Mouse (Mus musculus) liver, adult 2 months (tissue): ENCODE data around the gene Vti1a. TPM values are rescaled to one million over a fixed set of nuclear protein-coding genes. Genes with fewer than 3 reads are reported as not detected.
A peak's percentile ranks its signal among the peaks of the same experiment; 100 is the strongest.

Experiments used
- DNase-seq: peaks from one replicate; pipeline ENCODE4 v3.0.0-alpha.2; 2011; ENCODE audit warnings: low read depth, low spot score; ENCODE audit errors: extremely low read depth
- H3K27ac ChIP-seq: fragments of 200-500 bp; replicated peaks from 2 replicates; pipeline ENCODE4 v1.5.1; 2012; ENCODE audit warnings: low read depth, mild to moderate bottlenecking, control low read depth, inconsistent platforms, low read length; ENCODE audit not compliant: insufficient read depth
- H3K27me3 ChIP-seq: fragments of 200-500 bp; 2 replicates; pipeline ENCODE4 v1.6.1; 2012; ENCODE audit warnings: mild to moderate bottlenecking, moderate library complexity, low read length, inconsistent platforms; ENCODE audit not compliant: control insufficient read depth, insufficient read depth
- H3K36me3 ChIP-seq: fragments of 200-500 bp; 2 replicates; pipeline ENCODE4 v1.6.1; 2012; ENCODE audit warnings: low read length, inconsistent platforms; ENCODE audit not compliant: control insufficient read depth, insufficient read depth
- H3K4me1 ChIP-seq: fragments of 200-500 bp; 2 replicates; pipeline ENCODE4 v1.6.1; 2011; ENCODE audit warnings: low read length; ENCODE audit not compliant: control insufficient read depth, insufficient read depth
- H3K4me3 ChIP-seq: fragments of 200-500 bp; 2 replicates; pipeline ENCODE4 v1.5.1; 2011; ENCODE audit warnings: low read depth, mild to moderate bottlenecking, control low read depth, low read length, moderate library complexity; ENCODE audit not compliant: insufficient read depth
- H3K79me2 ChIP-seq: fragments of 200-500 bp; 2 replicates; pipeline ENCODE4 v1.6.1; 2012; ENCODE audit warnings: inconsistent platforms, mild to moderate bottlenecking, low read length, moderate library complexity; ENCODE audit not compliant: control insufficient read depth, insufficient read depth
- H3K9ac ChIP-seq: fragments of 200-500 bp; 2 replicates; pipeline ENCODE4 v1.6.1; 2012; ENCODE audit warnings: low read depth, mild to moderate bottlenecking, control low read depth, inconsistent platforms, low read length
- CTCF ChIP-seq: fragments of 200-500 bp; IDR thresholded peaks from 2 replicates; pipeline ENCODE4 v1.5.1; 2011; ENCODE audit warnings: low read depth, low read length, control low read depth
- POLR2A ChIP-seq: fragments of 200-500 bp; IDR thresholded peaks from 2 replicates; pipeline ENCODE4 v1.6.1; 2011; ENCODE audit warnings: low read length, control low read depth; ENCODE audit not compliant: insufficient read depth; ENCODE audit errors: extremely low read depth
- WGBS: fragments of 180-500 bp; shearing (Covaris S2); methylation state at CpG from one replicate; pipeline ENCODE4 v1.1.7; 2018; 5-methylcytosine and 5-hydroxymethylcytosine counted together
- polyA plus RNA-seq: library from polyadenylated mRNA; depleted of rRNA; stranded (reverse); fragments of >200 nt; gene quantifications from 2 replicates; pipeline ENCODE4 v1.2.3, GENCODE M21; 2012
- total RNA-seq: library from RNA; depleted of rRNA; stranded (reverse); fragments of >200 nt; gene quantifications from 2 replicates; pipeline ENCODE4 v1.2.3, GENCODE M21; 2014

The Vti1a gene
- total and polyA plus RNA-seq, 2 experiments = 6.1 to 14.8 TPM

GRCm38 (mm10) chr19:55596804-55597203 lies 280.7 kb downstream of the Vti1a start:
- H3K79me2 ChIP-seq = no peaks in the 10 kb centered on the region

GRCm38 (mm10) chr19:55597296-55597695 lies 281.2 kb downstream of the Vti1a start:
- peaks cover 29% of the 10 kb centered on the region for H3K4me1 ChIP-seq
- no peak overlapping the region for H3K9ac ChIP-seq
- no peak for TF ChIP-seq CTCF
- TF ChIP-seq POLR2A = no peak
- no peaks in the 10 kb centered on the region for H3K27me3 ChIP-seq
- no peaks in the 10 kb centered on the region for H3K36me3 ChIP-seq
- no peak overlapping the region for H3K27ac ChIP-seq
- WGBS = 83% methylated on average over 2 of the region's 2 CpGs
- H3K79me2 ChIP-seq = no peaks in the 10 kb centered on the region
- no peak for DNase-seq
- no peak overlapping the region for H3K4me3 ChIP-seq

More at GRCm38 (mm10) chr19:55596804-55597203, 280.7 kb downstream of the Vti1a start:
- Histone ChIP-seq H3K4me3 (no peak overlapping the region), H3K9ac (no peak overlapping the region), H3K36me3 (no peaks in the 10 kb centered on the region), H3K27me3 (no peaks in the 10 kb centered on the region), H3K27ac (peak overlapping the region; percentile 72), H3K4me1 (peaks cover 29% of the 10 kb centered on the region)
- DNase-seq = no peak
- no peak for TF ChIP-seq CTCF
- TF ChIP-seq POLR2A = no peak
- WGBS = 78% methylated on average over 6 of the region's 6 CpGs

- TF ChIP-seq POLR2A (no peak), CTCF (no peak)
- H3K27ac ChIP-seq = no peak overlapping the region
- H3K79me2 ChIP-seq = no peaks in the 10 kb centered on the region
- no peaks in the 10 kb centered on the region for H3K36me3 ChIP-seq
- DNase-seq = no peak
- peaks cover 25% of the 10 kb centered on the region for H3K4me1 ChIP-seq
- H3K27me3 ChIP-seq = no peaks in the 10 kb centered on the region
- no peak overlapping the region for H3K9ac ChIP-seq
- WGBS = 91% methylated on average over 12 of the region's 12 CpGs
- no peak overlapping the region for H3K4me3 ChIP-seq
These were observed 281.9 kb downstream of the Vti1a start for GRCm38 (mm10) chr19:55597951-55598350.

GRCm38 (mm10) chr19:55599124-55599523 lies 283.0 kb downstream of the Vti1a start:
- Histone ChIP-seq H3K9ac (no peak overlapping the region), H3K27ac (no peak overlapping the region), H3K36me3 (no peaks in the 10 kb centered on the region), H3K4me1 (peaks cover 18% of the 10 kb centered on the region), H3K79me2 (no peaks in the 10 kb centered on the region), H3K4me3 (no peak overlapping the region), H3K27me3 (no peaks in the 10 kb centered on the region)
- DNase-seq = no peak
- 88% methylated on average over 6 of the region's 6 CpGs for WGBS
- TF ChIP-seq CTCF (no peak), POLR2A (no peak)

GRCm38 (mm10) chr19:55607725-55608124 lies 291.6 kb downstream of the Vti1a start:
- no peaks in the 10 kb centered on the region for H3K79me2 ChIP-seq
- H3K4me3 ChIP-seq = no peak overlapping the region
- H3K27me3 ChIP-seq = no peaks in the 10 kb centered on the region
- DNase-seq = no peak
- no peaks in the 10 kb centered on the region for H3K36me3 ChIP-seq
- H3K27ac ChIP-seq = no peak overlapping the region
- WGBS = 89% methylated on average over 10 of the region's 10 CpGs
- no peak for TF ChIP-seq CTCF
- no peak for TF ChIP-seq POLR2A
- H3K4me1 ChIP-seq = no peaks in the 10 kb centered on the region
- no peak overlapping the region for H3K9ac ChIP-seq

GRCm38 (mm10) chr19:55608858-55609375 lies 292.8 kb downstream of the Vti1a start:
- Histone ChIP-seq H3K79me2 (no peaks in the 10 kb centered on the region), H3K9ac (no peak overlapping the region), H3K4me1 (no peaks in the 10 kb centered on the region), H3K36me3 (no peaks in the 10 kb centered on the region), H3K4me3 (no peak overlapping the region), H3K27ac (no peak overlapping the region), H3K27me3 (no peaks in the 10 kb centered on the region)
- DNase-seq = no peak
- no peak for TF ChIP-seq CTCF
- 89% methylated on average over 14 of the region's 14 CpGs for WGBS
